Mouse (Mus musculus) ES-Bruce4 (cell line): Measurements from ENCODE around the gene Ackr2.

ENCODE experiments used
- CTCF ChIP-seq: IDR thresholded peaks from one replicate; pipeline ENCODE4 v1.8.1; 2011; ENCODE audit warnings: low read depth, low read length
- EP300 ChIP-seq: IDR thresholded peaks from 2 replicates; pipeline ENCODE4 v1.6.1; 2011; ENCODE audit warnings: low read depth, low read length; ENCODE audit not compliant: insufficient read depth
- POLR2A ChIP-seq: IDR thresholded peaks from one replicate; pipeline ENCODE4 v1.8.1; 2011; ENCODE audit warnings: low read length; ENCODE audit not compliant: insufficient read depth

DNA sequence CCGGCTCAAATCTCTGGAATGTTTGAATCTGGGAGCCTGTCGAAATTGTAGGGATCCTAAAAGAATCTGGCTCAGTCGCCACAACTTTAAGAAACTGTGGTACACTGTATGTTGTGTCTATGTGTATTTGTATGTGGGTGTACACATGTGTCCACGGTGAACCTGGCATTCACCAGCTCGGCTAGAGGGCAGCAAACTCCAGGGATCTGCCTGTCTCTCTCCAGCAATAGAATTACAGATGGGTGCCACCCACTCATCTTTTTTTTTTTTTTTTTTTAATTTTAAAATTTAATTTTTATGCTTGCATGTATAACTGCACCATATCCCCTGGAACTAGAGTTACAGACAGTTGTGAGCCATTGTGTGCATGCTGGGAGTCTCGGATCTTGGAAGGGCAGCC, 16.9 kb upstream of the Ackr2 start:
- TF ChIP-seq CTCF (no peak), POLR2A (no peak), EP300 (no peak)
